Mouse (Mus musculus) kidney, adult 2 months (tissue): Measurements from ENCODE around the gene Map4k4. TPM values are rescaled to one million over a fixed set of nuclear protein-coding genes. Genes with fewer than 3 reads are reported as not detected.

Source experiments
- DNase-seq: peaks from one replicate; pipeline ENCODE4 v3.0.0; 2021
- H3K27ac ChIP-seq: fragments of 200-500 bp; 2 replicates; pipeline ENCODE4 v1.5.1; 2012; ENCODE audit warnings: low read depth, low read length, control low read depth, inconsistent platforms; ENCODE audit not compliant: insufficient read depth
- H3K27me3 ChIP-seq: fragments of 200-500 bp; replicated peaks from 2 replicates; pipeline ENCODE4 v1.6.1; 2012; ENCODE audit warnings: mild to moderate bottlenecking, moderate library complexity, low read length, inconsistent platforms; ENCODE audit not compliant: control insufficient read depth, insufficient read depth
- H3K36me3 ChIP-seq: fragments of 200-500 bp; 2 replicates; pipeline ENCODE4 v1.6.1; 2012; ENCODE audit warnings: mild to moderate bottlenecking, moderate library complexity, low read length, inconsistent platforms; ENCODE audit not compliant: control insufficient read depth, insufficient read depth
- H3K4me1 ChIP-seq: fragments of 200-500 bp; 2 replicates; pipeline ENCODE4 v1.6.1; 2011; ENCODE audit warnings: low read length; ENCODE audit not compliant: control insufficient read depth, insufficient read depth
- H3K4me3 ChIP-seq: fragments of 200-500 bp; 2 replicates; pipeline ENCODE4 v1.5.1; 2011; ENCODE audit warnings: mild to moderate bottlenecking, low read depth, low read length, control low read depth; ENCODE audit not compliant: insufficient read depth
- CTCF ChIP-seq: fragments of 200-500 bp; conservative IDR thresholded peaks from 2 replicates; pipeline ENCODE4 v1.5.1; 2011; ENCODE audit warnings: low read depth, mild to moderate bottlenecking, control low read depth, low read length, moderate library complexity, mixed read lengths; ENCODE audit not compliant: insufficient read depth, insufficient read length
- POLR2A ChIP-seq: fragments of 200-500 bp; IDR thresholded peaks from one replicate; pipeline ENCODE4 v1.6.1; 2011; ENCODE audit warnings: low read depth, low read length, control low read depth
- WGBS: fragments of 180-500 bp; shearing (Covaris S2); methylation state at CpG from one replicate; pipeline ENCODE4 v1.1.7; 2018; 5-methylcytosine and 5-hydroxymethylcytosine counted together
- polyA plus RNA-seq: library from polyadenylated mRNA; depleted of rRNA; stranded (reverse); fragments of >200 nt; gene quantifications from 2 replicates; pipeline ENCODE4 v1.2.3, GENCODE M21; 2012

The Map4k4 gene
- polyA plus RNA-seq, 1 experiment = 29.2 TPM

- no peak for DNase-seq
- Histone ChIP-seq H3K4me3 (no peak overlapping the region), H3K4me1 (peaks cover 16% of the 10 kb centered on the region), H3K27me3 (no peaks in the 10 kb centered on the region), H3K27ac (0 out of 2 replicates have a peak overlapping the region, but pooled peaks have one; percentile 32), H3K36me3 (no peaks in the 10 kb centered on the region)
- TF ChIP-seq POLR2A (no peak), CTCF (no peak)
- WGBS = 48% methylated on average over 15 of the region's 15 CpGs
These were observed 23.0 kb downstream of the Map4k4 start for GRCm38 (mm10) chr1:39923395-39924337.

GRCm38 (mm10) chr1:39931055-39931454 lies 30.3 kb downstream of the Map4k4 start:
- Histone ChIP-seq H3K4me3 (no peak overlapping the region), H3K27me3 (no peaks in the 10 kb centered on the region), H3K4me1 (peaks cover 7% of the 10 kb centered on the region), H3K36me3 (no peaks in the 10 kb centered on the region), H3K27ac (no peak overlapping the region)
- 70% methylated on average over 7 of the region's 7 CpGs for WGBS
- TF ChIP-seq POLR2A (no peak), CTCF (no peak)
- no peak for DNase-seq

GRCm38 (mm10) chr1:39932216-39932739 lies 31.6 kb downstream of the Map4k4 start:
- Histone ChIP-seq H3K4me1 (peaks cover 7% of the 10 kb centered on the region), H3K4me3 (no peak overlapping the region), H3K27ac (no peak overlapping the region), H3K27me3 (no peaks in the 10 kb centered on the region), H3K36me3 (no peaks in the 10 kb centered on the region)
- 52% methylated on average over 9 of the region's 9 CpGs for WGBS
- no peak for DNase-seq
- no peak for TF ChIP-seq POLR2A
- TF ChIP-seq CTCF = no peak

GRCm38 (mm10) chr1:39932922-39933321 lies 32.2 kb downstream of the Map4k4 start:
- Histone ChIP-seq H3K4me3 (no peak overlapping the region), H3K36me3 (no peaks in the 10 kb centered on the region), H3K27me3 (no peaks in the 10 kb centered on the region), H3K4me1 (peaks cover 7% of the 10 kb centered on the region), H3K27ac (0 out of 2 replicates have a peak overlapping the region, but pooled peaks have one; percentile 14)
- DNase-seq = no peak
- TF ChIP-seq CTCF (no peak), POLR2A (no peak)
- 61% methylated on average over 10 of the region's 10 CpGs for WGBS

- Histone ChIP-seq H3K27me3 (no peaks in the 10 kb centered on the region), H3K4me3 (no peak overlapping the region), H3K36me3 (no peaks in the 10 kb centered on the region), H3K27ac (no peak overlapping the region), H3K4me1 (peaks cover 7% of the 10 kb centered on the region)
- 61% methylated on average over 8 of the region's 8 CpGs for WGBS
- no peak for DNase-seq
- TF ChIP-seq POLR2A (no peak), CTCF (no peak)
These were observed 34.2 kb downstream of the Map4k4 start for GRCm38 (mm10) chr1:39934954-39935353.

- Histone ChIP-seq H3K4me1 (peaks cover 7% of the 10 kb centered on the region), H3K27me3 (no peaks in the 10 kb centered on the region), H3K27ac (no peak overlapping the region), H3K4me3 (peak overlapping the region; percentile 18; the same call in 1 of the 2 replicates), H3K36me3 (no peaks in the 10 kb centered on the region)
- no peak for DNase-seq
- TF ChIP-seq CTCF (no peak), POLR2A (no peak)
- WGBS = 5% methylated on average over 9 of the region's 10 CpGs
These were observed 34.9 kb downstream of the Map4k4 start for GRCm38 (mm10) chr1:39935616-39936015.

GRCm38 (mm10) chr1:39936332-39936802 lies 35.7 kb downstream of the Map4k4 start:
- no peak overlapping the region for H3K27ac ChIP-seq
- WGBS = 1% methylated on average over 13 of the region's 13 CpGs
- peaks cover 13% of the 10 kb centered on the region for H3K4me1 ChIP-seq
- no peaks in the 10 kb centered on the region for H3K36me3 ChIP-seq
- TF ChIP-seq CTCF (peak; percentile 97), POLR2A (no peak)
- DNase-seq = peak; percentile 94
- no peaks in the 10 kb centered on the region for H3K27me3 ChIP-seq
- H3K4me3 ChIP-seq = peak overlapping the region; percentile 61
